Mouse (Mus musculus) small intestine, adult 2 months (tissue): ENCODE measurements around the gene Ccdc33.

Source experiments
- CTCF ChIP-seq: fragments of 200-500 bp; IDR thresholded peaks from 2 replicates; pipeline ENCODE4 v1.5.1; 2012; ENCODE audit warnings: low read depth, mild to moderate bottlenecking, control low read depth, inconsistent platforms, low read length, moderate library complexity, mixed read lengths; ENCODE audit not compliant: insufficient replicate concordance, insufficient read length; ENCODE audit errors: extremely low read depth
- POLR2A ChIP-seq: fragments of 200-500 bp; IDR thresholded peaks from 2 replicates; pipeline ENCODE4 v1.6.1; 2012; ENCODE audit warnings: low read depth, mild to moderate bottlenecking, control low read depth, inconsistent platforms, low read length, moderate library complexity

GRCm38 (mm10) chr9:58051937-58052336, 66.7 kb downstream of the Ccdc33 start:
- TF ChIP-seq CTCF: no peak
- TF ChIP-seq POLR2A: no peak
